Mouse (Mus musculus) naive thymus-derived CD4-positive, alpha-beta T cell, adult 2 months (primary cell): ENCODE measurements around the gene Wdr38.
"Not testable (repeated sequence)": the region's sequence is repeated elsewhere in the genome, so short reads cannot be mapped to it uniquely, and the experiment has no call there.

Source experiments
- DNase-seq: peaks from one replicate; pipeline ENCODE4 v3.0.0-alpha.2; 2011; ENCODE audit warnings: low read depth

The Wdr38 gene

DNA sequence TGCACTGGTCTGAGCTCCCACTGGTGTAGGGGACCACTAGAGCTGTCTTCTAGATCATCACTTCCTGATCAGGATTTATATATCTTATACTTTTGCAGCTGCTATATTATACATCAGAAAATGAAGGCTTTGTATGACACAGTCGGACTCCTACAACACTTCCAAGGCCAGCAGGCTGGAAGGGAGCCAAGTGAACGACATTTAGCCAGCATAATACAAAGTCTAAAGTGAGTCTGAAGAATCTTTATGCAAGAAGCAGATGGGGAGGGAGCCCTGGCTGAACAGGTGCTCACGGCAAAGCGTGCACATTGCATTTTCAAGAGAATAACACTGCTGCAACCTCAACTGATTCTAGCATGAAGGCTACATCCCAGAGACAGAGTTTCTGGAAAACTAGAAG lies 4.8 kb upstream of the Wdr38 start:
- DNase-seq, result no peak

DNA sequence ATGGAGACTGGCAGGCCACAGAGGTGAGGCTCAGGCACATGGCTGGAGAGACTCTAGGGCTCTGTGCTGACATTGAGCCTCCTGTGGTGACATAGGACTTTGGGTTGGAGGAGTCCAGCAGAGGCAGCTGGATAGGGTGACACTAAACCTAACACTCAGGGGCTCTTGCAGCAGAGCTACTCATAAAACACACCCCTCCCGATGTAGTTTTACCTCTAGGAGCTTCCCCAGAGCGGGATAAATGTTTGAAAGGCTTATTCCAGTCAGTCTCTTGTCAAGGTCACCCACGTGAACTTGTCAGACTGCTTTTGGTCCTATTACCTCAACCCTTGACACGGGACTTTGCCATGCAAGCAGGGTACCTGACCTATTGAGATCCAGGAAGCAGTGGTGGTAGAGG lies 2.1 kb downstream of the Wdr38 start:
- DNase-seq, result no peak

GRCm38 (mm10) chr2:38999910-39000586 lies 2.8 kb downstream of the Wdr38 start:
- no peak for DNase-seq

DNA sequence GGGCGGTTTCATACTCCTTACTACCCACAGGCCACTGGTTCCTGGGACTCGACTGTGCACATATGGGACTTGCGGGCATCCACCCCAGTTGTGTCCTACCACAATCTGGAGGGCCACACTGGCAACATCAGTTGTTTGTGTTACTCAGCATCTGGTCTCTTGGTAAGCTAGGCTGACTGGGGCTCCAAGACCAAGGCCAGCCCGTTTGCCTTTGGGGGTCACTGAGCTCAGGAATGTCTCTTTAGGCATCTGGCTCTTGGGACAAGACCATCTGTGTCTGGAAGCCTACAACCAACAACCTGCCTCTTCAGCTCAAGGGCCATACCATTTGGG lies 3.3 kb downstream of the Wdr38 start:
- no peak for DNase-seq

GRCm38 (mm10) chr2:39001866-39002265 lies 4.6 kb downstream of the Wdr38 start:
- DNase-seq, result no peak

GRCm38 (mm10) chr2:39003106-39003505 lies 5.8 kb downstream of the Wdr38 start:
- DNase-seq, result no peak

- no peak for DNase-seq
Observed at GRCm38 (mm10) chr2:39003512-39003911, 6.2 kb downstream of the Wdr38 start.

GRCm38 (mm10) chr2:39004372-39004771 lies 7.1 kb downstream of the Wdr38 start:
- peak; percentile 64 for DNase-seq

GRCm38 (mm10) chr2:39004880-39005435 lies 7.7 kb downstream of the Wdr38 start, which contains the start of gene Arpc5l:
Arpc5l (plus strand) TSS chr2:39005348.
- DNase-seq, result peak; percentile 93

- peak; percentile 77 for DNase-seq
Observed at GRCm38 (mm10) chr2:39005574-39006079, 8.4 kb downstream of the Wdr38 start, which contains the start of gene Rpl35. Rpl35 (minus strand) TSS chr2:39005624.

- no peak for DNase-seq
Observed at GRCm38 (mm10) chr2:39006149-39006730, 9.0 kb downstream of the Wdr38 start.

DNA sequence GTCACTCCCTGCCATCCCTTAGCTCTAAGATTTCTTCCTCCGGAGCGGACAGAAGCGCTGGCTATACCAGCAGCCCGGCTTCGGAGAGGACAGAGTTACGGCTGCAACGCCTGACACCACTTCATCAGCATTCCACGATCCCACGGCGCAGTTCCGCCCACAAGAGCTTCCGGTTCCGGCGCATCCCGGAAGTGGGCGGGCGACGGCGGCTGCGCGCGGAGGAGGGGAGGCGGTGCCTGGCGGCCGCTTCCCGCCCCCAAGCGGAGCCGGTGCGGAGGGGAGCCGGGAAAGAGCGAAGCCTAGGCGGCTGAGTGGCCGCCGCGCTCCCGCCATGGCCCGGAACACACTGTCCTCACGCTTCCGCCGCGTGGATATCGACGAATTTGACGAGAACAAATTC lies 10.6 kb downstream of the Wdr38 start:
- DNase-seq, result peak; percentile 95

GRCm38 (mm10) chr2:39008350-39008851 lies 11.1 kb downstream of the Wdr38 start:
- no peak for DNase-seq

- DNase-seq, result peak; percentile 85
Observed at GRCm38 (mm10) chr2:39008954-39009365, 11.7 kb downstream of the Wdr38 start.

GRCm38 (mm10) chr2:39010144-39010543 lies 12.9 kb downstream of the Wdr38 start:
- DNase-seq, result not testable (repeated sequence)

DNA sequence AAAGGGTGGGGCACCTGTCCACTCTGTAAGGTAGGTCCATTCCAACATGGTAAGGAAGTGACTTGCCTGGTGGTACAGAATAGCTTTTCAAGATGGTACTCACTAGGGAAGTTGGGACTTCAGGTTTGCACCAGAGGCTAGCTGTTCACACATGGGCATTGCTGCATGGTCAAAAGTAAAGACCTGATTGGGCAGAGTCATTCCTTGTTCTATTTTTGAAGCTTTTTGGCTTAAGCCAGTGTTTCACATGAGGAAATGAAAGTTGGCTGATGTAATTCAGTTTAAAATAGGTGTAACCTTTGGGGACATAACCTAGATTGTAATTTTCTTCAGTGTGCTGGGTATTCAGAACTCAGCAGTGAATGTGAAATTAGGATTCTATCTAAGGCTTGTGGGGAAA lies 14.0 kb downstream of the Wdr38 start:
- DNase-seq, result no peak

DNA sequence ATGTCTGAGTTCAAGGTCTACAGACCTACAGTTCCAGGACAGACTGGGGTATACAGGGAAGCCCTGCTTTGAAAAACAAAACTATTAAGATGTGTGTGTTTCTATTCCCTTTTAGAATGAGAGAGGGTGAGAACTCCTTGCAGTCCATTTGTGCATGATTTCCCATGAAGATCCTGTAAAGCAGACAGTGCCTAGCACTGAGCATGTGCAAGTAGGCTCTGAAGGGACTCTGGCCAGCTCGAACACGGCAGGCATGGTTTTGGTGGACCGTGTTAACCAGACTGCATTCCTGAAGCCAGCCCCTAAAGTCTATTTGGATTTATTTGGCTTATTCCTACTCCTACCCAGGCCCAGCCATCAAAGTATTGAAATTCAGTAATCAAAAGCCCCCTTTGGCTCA lies 14.7 kb downstream of the Wdr38 start:
- DNase-seq, result no peak

- no peak for DNase-seq
Observed at GRCm38 (mm10) chr2:39012768-39013279, 15.5 kb downstream of the Wdr38 start.

- no peak for DNase-seq
Observed at GRCm38 (mm10) chr2:39016581-39016980, 19.3 kb downstream of the Wdr38 start.

- DNase-seq, result no peak
Observed at GRCm38 (mm10) chr2:39020004-39020403, 22.7 kb downstream of the Wdr38 start.

DNA sequence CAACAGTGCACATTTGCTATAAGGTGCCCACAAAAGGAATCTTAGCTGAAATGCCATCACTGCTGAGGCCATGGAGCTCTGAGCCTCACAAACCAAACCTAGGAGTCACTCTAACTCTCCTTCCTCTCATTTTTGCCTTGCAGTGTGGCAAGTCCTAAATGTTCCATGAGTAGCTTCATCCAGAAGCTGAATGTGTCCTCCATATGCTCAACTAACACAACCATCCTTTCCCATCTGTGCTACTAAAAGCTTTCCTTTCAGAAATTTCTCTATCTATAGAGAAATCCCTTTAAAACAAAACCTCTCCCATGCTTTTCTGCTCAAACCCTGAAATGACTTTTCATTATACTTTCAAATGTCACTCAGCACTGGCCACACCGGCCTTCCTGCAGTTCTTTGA lies 34.3 kb downstream of the Wdr38 start:
- DNase-seq, result no peak

GRCm38 (mm10) chr2:39040215-39040614 lies 42.9 kb downstream of the Wdr38 start:
- DNase-seq, result no peak

GRCm38 (mm10) chr2:39048515-39048914 lies 51.2 kb downstream of the Wdr38 start:
- DNase-seq, result no peak
